Mouse (Mus musculus): Measurements from ENCODE around the gene C2. TPM values are rescaled to one million over a fixed set of nuclear protein-coding genes. Genes with fewer than 3 reads are reported as not detected.

Gene C2
- 71.7 and 86.4 TPM in 2 replicates for total RNA-seq (2021)
- long read RNA-seq, transcript C2-201 (18 exons, 2,641 nt) = major isoform, 152 of 193 reads
- long read RNA-seq, partial matches to known transcripts = 26 of 193 reads
- long read RNA-seq, other reads (novel, unspliced or antisense) = 15 of 193 reads

DNA sequence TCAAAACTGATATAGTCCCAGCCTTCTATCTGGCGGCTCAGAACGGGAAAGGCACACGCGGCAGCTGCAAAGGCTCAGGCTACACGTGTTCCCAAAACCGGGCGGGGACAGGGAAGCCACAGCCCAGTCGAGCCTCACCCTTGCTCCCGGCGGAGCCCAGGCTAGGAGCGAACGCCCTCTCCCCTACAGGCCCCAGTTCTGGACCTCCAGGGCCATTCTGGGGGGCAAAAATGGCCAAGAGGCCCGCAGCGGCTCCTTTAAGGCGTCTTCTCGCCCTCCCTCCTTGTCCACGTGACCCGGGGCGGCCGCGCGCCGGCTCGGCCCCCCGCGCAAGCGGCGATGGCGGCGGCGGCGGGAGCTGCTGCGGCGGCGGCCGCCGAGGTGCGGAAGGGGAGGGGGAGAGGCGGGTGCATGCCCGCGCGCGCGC, at the start of gene C2, which contains the start of gene Ehmt2:
C2 (minus strand) TSS at position 106 of the 427 bp plus-strand sequence.
Ehmt2 (plus strand) TSS at position 310 of the 427 bp plus-strand sequence.
- DNase-seq = peak; percentile 87

DNA sequence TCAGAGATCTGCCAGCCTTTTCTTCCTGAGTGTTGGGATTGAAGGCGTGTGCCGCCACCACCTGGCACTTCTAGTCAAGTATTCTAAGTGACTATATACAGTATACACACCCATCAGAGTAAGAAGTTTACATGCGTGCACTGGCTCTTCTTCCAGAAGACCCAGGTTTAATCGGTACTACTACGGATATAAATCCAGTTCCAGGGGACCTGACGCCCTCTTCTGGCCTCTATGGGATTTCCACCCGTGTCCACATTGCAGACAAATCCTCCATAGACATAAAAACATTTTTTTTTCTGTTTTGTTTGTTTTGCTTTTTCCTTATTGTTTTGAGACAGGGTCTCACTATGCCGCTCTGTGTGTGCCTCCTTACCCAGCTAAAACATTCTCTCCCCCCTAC, 49.5 kb upstream of the C2 start:
- no peak for DNase-seq

DNA sequence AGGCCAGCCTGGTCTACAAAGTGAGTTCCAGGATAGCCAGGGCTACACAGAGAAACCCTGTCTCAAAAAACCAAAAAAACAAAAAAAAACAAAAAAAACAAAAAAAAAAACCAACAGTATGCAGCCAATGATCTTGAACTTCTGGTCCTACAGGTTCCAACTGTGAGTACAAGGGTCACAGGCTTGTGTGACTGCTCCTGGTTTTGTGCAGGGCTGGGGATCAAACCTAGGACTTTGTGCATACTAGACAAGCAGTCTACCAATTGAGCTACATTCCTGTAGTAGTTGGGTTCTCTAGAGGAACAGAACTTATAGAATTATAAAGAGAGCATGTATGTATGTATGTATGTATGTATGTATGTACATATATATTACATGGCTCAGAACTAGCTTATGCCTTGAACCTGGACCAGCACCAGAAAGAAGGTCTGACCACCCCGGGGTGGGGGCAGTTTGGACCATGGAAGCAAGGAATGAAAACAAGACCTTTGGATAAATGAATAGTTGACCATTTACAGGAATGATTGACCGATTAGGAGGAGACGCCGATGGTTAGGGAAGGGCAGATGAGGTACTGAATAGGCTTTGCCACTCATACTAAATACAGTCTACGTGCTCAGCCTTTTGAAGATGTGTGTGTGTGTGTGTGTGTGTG, 48.5 kb upstream of the C2 start:
- no peak for DNase-seq

DNA sequence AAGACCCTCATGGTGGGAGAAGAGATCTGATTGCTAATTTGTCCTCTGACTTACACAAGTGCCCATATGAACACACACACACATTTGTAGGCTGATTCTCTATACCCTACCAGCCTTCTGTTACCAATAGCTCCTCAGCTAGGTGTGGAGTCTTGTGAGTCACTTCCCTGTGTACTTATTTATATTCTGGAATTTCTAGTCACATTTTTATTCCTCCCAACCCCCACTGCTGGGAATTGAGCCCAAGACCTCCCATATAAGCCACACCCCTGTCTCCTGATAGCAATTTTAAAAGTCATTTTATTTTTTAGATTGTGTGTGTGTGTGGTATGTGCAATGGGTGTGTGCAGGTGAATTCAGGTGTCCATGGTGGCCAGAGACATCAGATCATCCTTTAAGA, 46.3 kb upstream of the C2 start:
- no peak for DNase-seq

DNA sequence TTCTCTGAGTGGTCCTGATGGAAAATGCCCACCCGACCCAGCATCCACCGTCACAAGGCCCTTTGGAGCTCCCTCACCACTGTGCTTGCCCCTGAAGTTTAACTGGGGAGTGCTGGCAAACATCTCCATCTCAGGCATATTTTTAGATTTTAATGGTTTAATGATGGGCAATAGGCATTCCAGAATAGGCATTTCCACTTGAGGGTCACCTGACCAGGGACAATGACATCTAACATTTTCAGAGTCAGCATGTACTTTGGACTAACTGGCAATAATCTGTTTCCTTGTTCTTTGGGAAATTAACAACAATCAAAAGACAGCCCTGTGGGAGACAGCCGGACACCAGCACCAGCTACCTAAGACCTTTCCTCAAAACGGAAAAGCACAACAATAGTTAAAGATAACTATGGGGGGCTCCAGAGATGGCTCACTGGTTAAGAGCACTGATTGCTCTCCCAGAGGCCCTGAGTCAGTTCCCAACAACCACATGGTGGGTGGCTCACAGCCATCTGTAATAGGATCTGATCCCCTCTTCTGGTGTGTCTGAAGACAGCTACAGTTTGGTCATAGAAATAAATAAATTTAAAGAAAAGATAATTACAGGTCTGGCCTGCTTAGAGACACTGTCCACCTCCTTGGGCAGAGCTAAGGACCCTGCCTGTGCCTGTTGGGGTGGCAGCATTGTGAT, 45.2 kb upstream of the C2 start:
- DNase-seq = no peak

DNA sequence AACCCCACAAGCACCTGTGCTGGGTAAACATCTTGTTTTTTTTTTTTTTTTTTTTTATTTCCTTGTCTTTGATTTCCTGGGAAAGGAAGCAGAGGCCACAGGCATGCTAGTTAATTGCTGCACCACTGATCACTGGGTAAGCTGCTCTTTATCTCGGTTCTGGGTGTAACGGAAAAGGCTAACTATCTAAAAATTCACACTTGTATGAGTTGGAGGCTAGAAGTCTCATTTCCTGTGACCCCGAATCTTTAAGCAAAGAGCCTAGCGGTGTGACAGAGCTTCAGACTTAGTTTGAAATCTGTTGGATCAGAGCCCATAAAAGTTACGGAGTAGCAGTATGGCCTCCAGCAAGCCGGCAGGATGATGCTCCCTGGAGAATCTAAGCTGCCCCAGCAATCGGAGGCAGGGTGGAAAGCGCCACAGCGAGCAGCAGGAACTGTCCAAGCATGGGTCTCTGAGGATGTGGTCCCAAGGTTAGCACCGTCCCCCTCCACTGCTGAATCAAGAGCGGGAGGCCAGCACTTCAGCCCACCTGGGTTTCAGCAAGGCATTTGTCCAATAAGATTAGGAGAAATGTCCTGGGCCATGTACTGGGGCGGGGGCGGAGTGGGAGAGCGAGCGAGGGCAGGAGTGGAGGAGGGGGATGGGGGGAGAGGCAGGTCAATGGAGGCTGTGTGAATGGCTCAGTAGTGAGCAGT, 43.4 kb upstream of the C2 start:
- DNase-seq = no peak

DNA sequence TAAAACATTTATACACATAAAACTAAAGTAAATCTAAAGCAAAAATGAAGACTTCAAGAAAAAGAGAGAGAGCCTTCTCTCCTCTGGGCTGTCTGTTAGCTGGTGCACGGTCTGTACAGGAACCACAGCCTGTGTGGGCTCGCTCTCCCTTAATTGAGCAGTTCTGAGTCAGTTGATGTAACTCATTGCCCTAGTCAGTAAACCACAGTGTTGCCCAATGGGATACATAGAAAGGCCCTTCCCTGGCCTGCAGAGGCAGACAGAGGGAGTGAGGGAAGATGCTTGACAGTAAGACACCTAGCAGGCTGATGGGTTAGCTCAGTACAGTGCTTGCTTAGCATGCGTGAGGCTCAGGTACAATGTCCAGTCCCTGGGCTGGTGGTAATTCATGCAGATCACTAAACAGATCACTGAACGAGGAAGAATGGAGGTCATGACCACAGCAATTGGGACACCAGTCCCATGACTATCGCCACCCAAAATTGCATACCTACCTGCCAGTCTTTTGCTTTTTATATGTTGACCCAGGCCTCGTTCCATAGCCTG, 40.0 kb upstream of the C2 start:
- DNase-seq = no peak

DNA sequence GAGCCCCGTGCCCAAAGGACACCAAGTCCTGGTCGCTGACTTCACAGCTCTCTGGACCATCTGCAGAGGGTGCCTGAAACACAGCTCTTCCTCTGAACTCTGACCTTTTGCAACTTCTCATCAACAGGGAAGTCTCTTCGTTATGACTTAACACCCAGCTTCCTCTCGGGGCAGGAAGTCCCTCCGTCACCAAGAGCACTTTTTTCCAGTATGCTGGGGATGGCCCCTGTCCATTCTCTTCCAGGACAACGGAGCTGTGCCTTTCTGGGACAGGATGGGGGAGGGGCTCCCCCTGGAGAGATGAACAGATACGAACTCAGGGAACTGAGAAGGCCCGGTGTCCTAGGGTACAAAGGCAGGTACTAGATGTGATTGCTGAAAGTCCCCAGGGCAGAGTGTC, 36.8 kb upstream of the C2 start:
- no peak for DNase-seq

DNA sequence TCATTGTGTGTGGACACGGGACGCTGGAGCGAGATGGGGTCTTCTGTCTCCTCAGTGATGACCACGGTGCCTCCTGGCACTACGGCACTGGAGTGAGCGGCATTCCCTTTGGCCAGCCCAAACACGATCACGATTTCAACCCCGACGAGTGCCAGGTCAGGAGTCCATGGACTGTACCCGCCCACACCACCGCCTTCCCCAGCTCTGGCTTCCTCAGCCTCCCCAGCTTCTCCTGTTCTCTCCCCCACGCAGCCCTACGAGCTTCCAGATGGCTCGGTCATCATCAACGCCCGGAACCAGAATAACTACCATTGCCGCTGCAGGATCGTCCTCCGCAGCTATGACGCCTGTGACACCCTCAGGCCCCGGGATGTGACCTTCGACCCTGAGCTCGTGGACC, 36.0 kb upstream of the C2 start:
- DNase-seq = no peak

DNA sequence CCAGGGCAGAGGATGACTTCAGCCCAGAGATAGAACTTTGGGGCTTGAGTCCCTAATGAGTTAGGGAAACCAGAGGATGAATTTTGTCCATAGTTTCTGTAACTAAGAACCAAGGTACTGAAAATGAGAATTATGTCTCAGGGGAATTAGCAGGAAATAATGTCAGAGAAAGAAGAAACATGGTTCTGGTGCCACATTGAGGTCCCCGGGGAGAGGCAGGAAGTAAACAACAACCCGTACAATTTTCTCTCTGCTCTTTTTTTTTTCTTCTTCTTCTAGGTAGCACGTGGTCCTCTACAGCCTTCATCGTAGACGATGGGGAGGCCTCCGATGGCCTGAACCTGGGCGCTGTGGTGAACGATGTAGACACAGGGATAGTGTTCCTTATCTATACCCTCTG, 34.2 kb upstream of the C2 start:
- no peak for DNase-seq

DNA sequence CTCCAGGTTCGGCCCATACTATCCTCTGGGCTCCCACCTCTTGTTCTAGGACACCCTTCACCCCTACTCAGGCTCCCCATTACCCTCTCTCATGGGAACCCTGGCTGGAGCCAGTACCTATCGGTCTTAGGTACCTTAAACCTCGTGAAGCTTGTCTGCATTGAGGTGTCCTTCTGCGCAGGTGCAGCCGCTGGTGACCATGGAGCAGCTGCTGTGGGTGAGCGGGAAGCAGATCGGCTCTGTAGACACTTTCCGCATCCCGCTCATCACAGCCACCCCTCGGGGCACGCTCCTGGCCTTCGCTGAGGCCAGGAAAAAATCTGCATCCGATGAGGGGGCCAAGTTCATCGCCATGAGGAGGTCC, 33.7 kb upstream of the C2 start:
- DNase-seq = no peak

DNA sequence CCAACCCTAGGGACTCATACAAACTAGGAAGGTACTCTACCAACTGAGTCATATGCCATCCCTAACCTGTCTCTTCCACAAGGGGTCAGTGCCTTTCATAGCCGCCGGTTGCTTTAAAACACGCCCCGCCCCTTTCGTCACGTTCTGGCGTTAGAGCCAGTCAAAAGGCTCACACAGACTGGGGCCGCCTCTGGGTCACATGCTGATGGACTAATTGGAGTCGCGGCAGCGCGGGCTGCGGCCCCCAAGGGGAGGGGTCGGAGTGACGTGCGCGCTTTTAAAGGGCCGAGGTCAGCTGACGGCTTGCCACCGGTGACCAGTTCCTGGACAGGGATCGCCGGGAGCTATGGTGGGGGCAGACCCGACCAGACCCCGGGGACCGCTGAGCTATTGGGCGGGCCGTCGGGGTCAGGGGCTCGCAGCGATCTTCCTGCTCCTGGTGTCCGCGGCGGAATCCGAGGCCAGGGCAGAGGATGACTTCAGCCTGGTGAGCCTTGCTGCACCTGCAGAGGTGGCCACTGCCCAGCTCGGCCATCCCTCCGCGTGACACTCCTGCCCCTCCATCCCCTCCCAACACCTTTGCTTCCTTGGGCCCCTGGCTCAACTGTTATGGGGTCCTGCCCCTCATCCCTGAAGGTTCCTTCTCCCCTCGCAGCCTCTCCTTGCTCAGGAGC, 33.1 kb upstream of the C2 start, which contains the start of gene Neu1:
Neu1 (plus strand) TSS at position 193 of the 674 bp plus-strand sequence.
- peak; percentile 97 for DNase-seq

DNA sequence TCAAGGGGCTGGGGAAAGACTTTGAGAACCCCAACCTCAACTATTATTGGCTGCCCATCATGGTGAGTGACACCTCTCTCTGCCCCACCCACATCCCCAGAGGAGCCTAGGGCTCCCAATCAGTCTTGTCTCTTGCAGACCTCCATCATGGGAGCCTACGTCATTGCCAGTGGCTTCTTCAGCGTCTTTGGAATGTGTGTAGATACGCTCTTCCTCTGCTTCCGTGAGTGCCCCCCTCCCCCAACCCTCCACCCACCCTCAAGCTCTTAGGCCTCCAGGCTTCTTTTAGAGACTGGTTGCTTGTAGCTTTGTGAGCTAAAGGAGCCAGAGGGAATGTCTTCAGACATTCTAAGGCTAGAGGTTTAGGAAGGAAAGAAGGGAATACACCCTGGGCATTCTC, 30.8 kb upstream of the C2 start:
- DNase-seq = no peak

DNA sequence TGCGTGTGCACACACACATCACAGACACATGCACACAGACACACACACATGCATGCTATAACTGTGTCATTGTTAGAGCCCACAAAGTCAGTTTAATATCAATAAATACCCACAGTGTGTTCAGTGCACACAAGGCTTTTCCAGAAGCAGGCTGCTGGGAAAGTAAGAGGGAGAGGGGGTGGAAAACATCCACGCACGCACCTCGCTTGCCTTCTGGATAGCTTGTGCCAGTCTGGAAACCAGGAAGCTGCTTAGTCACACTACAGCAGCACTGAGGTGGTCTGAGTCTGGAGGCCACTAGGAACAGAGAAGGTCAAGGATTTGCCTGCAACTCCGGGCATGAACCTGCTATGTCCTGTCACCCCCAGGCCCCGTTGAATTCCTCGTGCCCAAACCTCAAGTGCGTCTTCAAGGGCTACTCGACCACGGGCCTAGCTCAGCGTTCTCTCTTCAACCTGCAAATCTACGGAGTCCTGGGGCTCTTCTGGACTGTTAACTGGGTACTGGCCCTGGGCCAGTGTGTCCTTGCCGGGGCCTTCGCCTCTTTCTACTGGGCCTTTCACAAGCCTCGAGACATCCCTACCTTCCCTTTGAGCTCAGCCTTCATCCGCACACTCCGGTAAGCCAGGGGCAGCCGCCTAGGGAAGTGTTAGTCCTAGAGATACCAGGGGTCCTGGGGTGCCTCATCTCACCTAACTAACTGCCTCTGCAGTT, 29.4 kb upstream of the C2 start:
- no peak for DNase-seq

DNA sequence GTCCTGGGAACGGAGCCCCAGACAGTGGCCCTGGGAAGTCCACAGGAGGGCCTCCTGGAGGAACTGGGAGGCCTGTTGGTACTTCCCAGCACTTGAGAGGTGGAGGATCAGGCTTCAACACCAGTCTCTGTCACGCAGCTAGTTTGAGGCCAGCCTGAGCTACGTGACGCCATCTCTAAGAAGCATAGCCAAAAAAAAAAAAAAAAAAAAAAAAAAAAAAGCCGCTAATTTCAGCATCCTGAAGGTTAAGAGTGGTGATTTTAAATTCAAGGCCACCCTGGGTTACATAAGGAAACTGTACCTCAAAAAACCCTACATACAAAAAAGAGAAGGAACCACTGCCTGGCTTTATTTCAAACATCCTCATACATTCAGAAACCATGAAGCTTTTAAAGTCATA, 26.2 kb upstream of the C2 start:
- no peak for DNase-seq

DNA sequence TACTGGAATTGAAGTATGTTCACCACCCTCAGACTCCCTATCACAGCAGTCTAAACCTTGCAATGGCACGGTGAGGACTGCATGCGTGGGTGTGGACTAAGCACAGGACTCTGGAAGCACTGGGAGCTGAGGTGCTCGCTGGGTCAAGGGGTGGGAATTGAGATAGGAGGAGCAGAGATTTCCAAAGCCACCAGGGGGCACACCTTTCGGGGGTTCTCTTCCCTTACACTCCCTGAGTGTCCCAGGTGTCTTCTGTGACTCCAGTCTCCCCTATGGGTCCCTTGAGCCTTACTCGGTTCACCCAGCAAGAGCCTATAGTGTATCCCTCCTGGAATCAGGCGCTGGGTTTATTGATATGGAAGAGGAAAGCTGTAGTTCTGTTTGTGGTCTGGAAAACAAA, 24.9 kb upstream of the C2 start:
- no peak for DNase-seq

DNA sequence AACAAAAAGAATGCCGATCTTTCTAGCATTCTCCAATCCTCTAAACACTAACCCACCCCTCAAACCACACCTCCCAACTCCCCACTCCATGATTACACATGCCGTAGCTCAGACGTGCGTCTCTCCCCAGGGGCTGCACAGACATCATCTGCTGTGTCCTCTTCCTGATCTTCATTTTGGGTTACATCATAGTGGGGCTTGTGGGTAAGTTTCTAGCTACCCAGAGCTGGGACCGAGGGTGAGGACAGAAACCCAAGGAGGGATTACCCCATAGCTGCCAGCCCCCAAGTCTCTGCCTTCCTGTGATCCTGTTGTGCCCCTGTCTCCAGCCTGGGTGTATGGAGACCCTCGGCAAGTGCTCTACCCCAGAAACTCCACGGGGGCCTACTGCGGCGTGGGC, 19.1 kb upstream of the C2 start:
- no peak for DNase-seq

DNA sequence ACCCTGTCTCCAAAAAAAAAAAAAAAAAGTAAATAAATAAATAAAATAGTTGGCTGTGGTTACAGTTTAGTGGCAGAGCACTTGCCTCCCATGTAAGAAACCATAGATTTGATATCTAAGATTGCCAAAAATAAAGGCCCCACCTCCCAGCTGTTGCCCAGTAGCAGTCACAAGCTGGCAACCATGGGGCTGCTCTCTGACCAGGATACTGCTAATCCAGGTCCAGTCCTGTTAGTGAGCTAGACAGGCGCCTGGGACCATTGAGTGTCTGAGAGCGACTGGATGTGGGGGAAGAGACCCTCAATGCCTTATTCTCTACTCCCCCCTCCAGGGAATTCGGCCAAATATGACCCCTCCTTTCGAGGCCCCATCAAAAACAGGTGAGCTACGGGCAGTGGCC, 18.3 kb upstream of the C2 start:
- DNase-seq = no peak

DNA sequence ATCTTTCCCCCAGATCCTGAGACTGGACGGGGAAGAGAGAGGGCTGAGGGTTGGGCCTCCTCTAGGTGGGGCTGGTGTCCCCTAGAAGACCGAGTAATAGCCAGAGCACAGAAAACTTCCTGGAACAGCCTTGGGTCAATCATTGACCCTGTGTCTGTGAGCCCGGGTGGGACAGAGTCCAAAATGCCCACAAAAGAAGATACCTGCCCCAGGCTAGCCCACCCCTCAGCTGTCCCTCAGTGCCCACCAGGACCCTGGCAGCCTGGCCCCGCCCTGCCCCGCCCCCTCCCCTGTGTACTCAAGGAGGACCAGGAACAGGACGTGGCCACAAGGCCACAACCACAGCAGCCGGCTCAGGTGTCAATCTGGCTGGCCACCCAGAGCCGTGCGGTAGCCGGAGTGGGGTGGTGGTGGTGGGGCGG, 17.4 kb upstream of the C2 start:
- no peak for DNase-seq

DNA sequence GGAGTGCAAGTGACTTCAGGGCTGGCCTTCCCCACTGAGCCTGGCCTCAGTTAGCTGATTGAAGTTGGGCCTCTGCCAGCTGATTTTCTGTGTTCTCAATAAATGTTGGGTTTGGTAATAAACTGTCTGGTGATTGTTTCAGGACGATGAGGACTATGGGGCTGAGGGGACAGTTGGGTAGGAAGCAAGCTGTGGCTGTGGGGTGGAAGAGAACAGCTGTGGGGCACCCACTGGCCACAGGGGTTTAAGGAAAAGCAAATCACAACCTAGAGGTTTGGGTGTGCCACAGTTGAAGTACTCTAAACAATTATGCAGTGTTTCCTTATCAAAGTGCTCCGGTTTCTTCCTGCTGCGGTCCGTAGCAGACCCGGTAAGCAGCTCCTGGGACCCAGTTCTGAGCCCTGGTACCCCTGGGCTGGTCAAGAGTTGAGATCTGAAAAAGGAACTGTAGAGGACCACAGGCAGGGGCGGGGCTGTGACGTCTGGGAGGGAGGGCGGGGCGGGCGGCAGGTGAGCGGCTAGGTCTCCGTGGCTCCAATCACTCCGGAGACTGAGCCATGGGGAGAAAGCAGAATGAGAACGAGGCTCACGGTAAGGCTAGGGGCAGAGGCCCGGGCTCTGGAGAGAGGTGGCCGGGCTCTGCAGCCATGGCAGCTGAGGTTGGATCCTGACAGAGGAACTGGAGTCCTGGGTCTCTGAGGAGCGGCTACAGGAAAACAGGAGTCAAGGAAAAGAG, 16.0 kb upstream of the C2 start, which contains the start of gene Slc44a4:
Slc44a4 (plus strand) TSS at position 537 of the 736 bp plus-strand sequence.
- DNase-seq = no peak

DNA sequence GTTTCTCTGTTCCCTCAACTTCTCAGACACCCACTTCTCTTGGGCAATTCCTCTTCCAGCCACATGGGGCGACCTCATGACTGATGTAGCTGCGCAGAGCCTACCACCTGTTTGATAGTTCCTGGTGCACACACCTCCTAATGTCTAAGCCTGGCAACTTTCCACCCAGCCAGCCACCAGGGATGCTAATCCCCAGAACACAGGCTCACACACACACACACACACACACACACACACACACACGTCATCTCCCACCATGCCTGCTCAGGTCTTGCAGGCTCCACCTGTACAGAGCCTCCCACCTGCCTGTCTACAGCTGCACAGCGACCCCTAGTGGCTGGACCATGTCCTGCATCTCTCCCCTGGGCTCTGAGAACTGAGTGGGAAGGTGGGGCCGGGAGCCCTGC, 13.9 kb upstream of the C2 start:
- DNase-seq = peak; percentile 78
